Mouse (Mus musculus) T-helper 2 cell (primary cell): Measurements from ENCODE around the gene Supt7l.

Experiments used
- in situ Hi-C: fragments of 300-600 bp; cut with MboI, MseI; formaldehyde crosslinking; loops from one replicate; pipeline ENCODE4 v1.15.1; 2025; ENCODE audit warnings: high pct_unique_total_duplicates

The Supt7l gene

DNA sequence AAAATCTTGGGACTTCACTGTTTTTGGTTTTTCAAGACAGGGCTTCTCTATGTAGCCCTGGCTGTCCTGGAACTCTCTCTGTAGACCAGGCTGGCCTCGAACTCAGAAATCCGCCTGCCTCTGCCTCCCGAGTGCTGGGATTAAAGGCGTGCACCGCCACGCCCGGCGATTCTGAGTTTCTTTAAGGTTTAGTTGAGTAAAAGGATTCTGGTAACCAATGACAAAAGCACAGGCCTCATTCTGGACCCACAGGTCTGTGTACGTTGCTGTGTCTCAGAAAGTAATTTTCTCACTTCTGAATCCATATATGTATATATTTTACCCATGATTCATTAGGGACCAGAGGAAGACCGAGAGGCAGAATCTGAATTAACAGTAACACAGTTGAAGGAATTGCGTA, at the start of gene Supt7l:
Gene Supt7l, minus strand, starts transcription at position 101 of the 400 bp plus-strand sequence.
- in situ Hi-C loops, result loop anchor here (10.0 kb wide), 1 partner anchor 343 kb away; the partner anchor contains the start of gene Gtf3c2

DNA sequence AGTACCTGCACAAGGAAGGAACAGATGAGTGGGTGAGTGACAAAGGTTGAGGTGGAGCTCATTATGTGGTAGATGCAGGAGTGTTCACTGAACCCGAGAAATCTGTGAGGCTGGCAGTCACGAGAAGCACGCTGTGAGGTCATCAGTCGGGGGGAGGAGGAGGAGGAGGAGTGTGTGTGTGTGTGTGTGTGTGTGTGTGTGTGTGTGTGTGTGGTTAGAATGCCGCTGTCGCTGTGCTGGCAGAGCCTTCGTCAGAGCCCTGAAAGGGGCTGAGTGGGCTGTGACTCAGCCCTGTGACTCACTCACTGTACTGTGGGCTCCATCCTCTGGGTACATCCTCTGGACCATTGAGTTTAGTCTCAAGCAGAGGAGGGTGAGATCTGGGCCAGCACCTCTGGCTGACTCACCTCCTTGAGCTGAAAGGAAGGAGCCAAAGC, 49.0 kb upstream of the Supt7l start:
- in situ Hi-C loops, result loop anchor here (5.0 to 10.0 kb wide), 2 partner anchors 41 to 118 kb away; partner anchors contain the start of genes Babam2 and Rbks

DNA sequence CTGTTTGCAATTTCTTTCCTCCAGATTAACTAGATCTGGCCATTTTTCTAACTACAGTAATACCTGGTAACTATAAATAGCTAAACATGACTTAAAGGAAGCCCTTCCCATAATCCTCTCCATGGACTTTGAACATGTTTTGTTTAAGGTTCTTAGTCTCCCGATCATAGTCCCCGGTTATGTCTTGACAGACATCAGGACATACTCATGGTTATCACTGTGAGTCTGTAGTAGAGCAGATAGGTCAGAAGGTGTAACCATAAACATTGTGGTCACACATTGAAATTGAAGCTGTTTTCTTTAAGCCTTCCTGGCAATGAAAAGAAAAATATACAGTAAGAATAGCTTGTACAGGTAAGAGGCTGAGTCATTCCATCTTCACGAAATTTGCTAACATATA, 46.1 kb upstream of the Supt7l start:
- in situ Hi-C loops, result loop anchor here (10.0 kb wide), 1 partner anchor 121 kb away; the partner anchor contains the start of genes Babam2 and Rbks

DNA sequence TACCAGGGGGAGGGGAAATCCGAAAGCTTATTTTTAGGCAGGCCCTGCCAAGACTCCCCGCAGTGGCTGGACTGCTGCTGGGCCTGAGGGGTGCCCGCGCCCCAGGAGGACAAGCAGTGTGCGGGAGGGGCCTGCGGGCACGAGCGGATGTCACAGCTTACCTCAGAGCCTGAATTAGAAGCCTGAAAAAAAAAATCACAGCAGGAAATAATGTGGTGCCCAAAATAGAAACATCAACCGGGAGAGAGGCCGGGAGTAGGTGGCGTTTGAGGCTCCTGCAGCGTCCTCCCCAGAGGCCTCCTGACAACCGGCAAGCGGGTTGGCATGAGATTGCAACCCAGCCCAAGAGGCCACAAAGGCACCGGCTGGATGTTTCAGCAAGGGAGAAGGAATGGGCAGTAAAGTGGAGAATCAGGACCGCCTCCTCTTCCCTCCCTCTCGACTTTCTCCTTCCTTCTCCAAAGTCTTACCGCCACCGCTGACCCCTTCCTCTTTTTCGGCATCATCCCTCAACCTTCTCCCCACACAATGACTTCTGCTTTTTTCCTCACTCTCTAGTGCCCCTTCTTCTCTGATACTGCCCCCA, 43.5 kb upstream of the Supt7l start:
- in situ Hi-C loops, result loop anchor here (10.0 kb wide), 1 partner anchor 124 kb away; the partner anchor contains the start of genes Babam2 and Rbks

DNA sequence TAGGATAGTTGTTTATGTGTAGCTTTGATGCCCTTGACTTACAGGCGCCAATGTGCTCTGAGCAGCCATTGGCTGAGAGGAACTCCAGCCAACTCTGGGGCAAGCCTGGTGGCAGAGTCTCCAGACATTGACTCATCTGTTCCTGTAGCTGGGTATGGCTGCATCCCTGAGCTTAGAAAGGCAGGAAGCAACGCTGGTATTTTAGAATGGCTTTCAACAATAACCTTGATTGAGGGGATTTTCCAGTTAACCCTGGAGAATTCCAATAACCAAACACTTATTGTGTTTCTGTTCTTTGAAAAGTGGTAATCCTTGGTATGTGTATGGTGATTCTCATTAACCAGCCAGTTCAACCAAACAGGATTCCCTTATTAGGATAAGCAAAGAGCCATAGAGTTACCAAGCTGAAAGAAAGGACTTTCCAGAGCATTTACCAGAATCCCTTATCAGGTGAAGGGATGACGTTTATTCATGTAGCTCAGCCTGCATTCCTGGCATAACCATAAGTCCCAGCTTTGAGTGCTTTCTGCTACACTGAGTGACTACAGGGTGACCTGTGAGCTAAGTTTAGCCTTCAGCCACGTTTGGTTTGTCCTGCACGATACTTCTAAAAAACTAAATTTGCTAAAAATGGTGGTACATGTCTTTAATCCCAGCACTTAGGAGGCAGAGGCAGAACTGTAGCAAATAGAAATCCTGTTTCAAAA, 40.5 kb upstream of the Supt7l start:
- in situ Hi-C loops, result no loop called here

DNA sequence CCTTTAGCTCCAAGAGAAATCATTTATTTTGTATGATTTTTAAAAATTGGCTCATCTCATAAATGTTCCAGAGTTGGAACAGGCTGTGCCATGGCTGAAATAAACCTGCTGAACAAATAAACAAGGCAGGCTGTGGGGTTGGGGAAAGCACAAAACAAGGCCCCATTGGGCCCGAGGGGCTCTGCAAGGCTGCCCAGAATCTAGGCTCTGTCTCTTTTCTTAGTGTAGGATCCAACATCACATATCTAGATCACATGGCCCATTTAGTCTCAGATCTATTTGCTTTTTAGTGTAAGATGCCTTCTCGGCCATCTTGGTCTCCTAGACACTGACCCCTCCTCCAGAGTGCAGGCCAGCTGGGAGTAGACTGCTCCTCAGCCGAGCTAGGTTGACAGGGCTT, 38.9 kb upstream of the Supt7l start:
- in situ Hi-C loops, result no loop called here

DNA sequence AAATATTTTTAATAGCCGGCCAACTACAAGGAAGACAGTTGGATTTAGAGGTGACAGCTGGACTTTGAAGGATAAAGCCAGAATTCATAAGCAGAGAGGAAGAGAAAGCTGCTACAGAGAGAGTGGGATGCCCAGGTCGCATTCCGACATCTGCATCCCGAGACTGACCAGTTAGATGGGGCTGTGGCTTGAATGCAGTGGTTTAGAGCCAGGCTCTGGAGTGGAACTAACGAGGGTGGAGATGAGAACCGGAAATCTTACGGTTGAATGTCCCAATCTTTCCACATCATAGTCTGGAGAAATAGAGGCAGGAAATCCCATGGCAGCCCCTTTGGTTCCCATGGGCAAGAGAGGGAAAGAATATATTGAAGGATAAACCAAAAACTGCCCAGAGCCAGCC, 38.4 kb upstream of the Supt7l start:
- in situ Hi-C loops, result no loop called here

DNA sequence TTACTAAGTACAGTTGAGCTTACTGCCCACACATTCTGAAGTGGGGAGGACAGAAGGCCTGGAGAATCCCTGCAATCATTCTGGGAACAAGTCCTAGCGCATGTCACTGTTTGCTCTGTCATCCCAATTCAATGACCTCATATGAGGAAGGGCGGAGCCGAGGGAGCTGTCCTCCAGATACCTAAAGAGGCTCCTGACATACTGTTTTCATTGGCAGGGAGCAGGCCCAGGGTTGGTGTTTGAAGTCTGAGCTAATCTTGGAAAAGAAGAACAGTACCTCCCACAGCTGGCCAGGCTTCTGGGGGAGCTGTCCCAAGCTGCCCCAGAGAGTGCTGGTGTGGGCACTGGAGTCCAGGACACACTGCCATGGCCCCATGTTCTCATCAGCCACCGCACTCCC, 37.4 kb upstream of the Supt7l start:
- in situ Hi-C loops, result loop anchor here (5.0 kb wide), 1 partner anchor 632 kb away; no protein-coding TSS in a partner anchor

DNA sequence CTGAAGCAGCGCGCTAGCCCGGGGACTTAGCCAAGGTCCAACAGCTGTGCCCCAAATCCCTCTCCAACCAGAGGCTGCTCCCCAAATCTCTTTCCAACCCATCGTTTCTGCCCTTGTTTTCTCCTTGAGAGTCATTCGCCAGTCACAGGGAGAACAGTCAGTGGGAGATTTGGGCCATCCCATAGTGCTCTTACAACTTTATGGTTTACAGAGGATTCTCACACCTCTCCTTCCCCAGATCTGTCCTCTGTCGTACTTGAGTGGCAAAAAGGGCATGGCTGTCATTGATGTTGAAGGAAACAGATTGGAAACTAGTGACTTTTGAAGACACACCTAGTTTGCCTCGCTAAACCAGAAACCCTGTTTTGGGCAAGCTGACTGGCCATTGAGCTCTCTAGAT, 36.3 kb upstream of the Supt7l start:
- in situ Hi-C loops, result loop anchor here (5.0 kb wide), 1 partner anchor 633 kb away; no protein-coding TSS in a partner anchor

DNA sequence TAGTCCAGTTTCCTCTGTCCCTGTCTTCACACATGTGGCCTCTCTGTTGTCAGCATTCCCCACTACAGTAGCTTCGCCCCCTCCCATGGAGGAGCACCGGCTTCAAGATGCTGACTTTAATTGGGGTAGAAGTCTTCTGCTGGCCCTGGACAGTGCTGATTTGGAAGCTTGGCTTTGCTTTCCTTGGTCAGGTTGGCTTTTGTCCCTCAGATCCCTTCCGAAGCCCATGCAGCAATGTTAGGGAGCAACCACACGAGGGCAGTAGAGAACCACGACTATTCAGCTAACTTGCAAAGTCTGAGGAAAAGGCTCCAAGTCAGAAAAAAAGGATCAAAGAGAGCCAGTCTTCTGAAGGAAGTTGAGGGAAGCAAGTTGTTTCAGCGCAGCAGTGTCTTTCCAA, 35.9 kb upstream of the Supt7l start:
- in situ Hi-C loops, result loop anchor here (5.0 kb wide), 1 partner anchor 634 kb away; no protein-coding TSS in a partner anchor

DNA sequence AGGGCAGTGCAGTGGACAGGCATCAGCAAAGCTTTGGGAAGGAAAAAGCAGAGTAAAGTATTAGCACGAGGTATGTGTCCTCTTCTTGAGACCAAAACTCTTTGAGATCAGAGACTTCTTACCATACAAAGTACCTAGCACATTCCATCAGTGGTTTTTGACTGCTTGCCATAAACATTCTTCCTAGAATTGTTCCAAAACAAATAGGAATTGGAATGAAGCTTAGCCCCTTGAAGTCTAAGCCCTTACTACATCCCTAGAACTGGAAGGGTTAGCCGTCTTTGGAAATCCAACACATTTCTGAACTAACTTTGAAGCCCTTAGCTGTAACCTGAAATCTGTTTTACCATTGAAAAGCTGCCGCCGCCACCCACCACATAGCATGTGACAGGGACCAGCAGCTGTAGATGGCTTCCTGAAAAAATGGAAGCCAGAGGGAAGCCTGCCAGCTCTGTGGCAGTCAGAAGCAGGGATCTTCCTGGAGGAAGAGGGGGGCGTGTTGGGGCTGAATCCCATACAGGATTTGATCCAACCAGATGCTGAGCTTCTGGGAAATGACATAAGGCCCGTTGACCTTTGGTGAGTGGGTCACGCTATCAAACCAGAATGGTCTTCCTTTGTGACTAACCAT, 34.5 kb upstream of the Supt7l start:
- in situ Hi-C loops, result loop anchor here (5.0 kb wide), 1 partner anchor 635 kb away; no protein-coding TSS in a partner anchor

DNA sequence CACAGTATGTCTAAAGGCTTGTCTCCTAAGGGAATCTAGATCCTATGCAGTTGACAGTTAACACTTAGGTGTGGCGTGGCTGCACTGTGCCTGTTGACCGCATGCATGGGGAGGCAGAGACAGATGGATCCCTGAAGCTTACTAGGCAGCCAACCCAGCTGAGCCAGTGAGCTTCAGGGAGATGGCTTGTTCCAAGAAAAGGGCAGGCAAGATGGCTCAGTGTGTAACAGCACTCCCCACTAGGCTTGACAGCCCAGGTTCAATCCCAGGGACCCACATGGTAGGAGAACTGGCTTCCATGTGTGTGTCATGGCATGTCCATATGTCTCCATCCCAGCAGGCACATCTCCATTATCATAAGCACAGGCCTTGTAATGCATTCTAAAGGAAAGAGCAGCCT, 32.7 kb upstream of the Supt7l start:
- in situ Hi-C loops, result loop anchor here (5.0 kb wide), 1 partner anchor 637 kb away; no protein-coding TSS in a partner anchor

DNA sequence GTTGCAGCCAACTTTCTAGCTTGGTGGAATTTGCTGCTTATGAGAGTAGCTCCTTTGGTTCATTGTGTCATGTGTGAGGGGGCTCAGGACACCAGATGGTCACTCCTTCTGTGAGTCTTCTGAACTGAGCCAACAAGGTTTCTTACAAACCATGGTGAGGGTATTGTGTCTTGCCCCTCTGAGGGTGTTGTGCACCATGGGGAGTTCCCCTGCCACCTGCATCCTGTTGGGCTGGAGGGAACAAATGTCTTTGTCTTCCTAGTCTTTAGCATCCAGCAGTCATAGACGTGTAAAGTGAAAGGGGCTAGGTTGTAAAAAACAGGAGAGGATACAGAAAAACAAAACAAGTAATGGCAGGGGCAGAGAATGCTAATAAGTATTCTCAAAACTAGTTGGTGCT, 31.8 kb upstream of the Supt7l start:
- in situ Hi-C loops, result no loop called here

DNA sequence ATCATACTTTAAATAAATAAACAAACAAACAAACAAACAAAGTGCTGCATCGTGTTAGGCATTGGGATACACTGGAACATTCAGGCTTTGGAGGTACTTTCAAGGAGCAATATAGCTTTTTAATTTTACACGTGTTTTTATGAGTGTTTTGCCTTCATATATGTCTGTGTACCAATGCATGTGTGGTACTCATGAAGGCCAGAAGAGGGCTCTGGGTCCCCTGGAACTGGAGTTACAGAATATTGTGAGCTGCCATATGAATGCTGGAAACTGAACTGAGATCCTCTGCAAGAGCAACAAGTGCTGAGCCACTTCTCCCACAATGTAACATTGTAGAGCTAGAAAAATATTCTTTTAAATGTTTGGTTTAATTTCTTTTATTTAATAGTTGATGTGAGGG, 7.6 kb upstream of the Supt7l start:
- in situ Hi-C loops, result no loop called here

DNA sequence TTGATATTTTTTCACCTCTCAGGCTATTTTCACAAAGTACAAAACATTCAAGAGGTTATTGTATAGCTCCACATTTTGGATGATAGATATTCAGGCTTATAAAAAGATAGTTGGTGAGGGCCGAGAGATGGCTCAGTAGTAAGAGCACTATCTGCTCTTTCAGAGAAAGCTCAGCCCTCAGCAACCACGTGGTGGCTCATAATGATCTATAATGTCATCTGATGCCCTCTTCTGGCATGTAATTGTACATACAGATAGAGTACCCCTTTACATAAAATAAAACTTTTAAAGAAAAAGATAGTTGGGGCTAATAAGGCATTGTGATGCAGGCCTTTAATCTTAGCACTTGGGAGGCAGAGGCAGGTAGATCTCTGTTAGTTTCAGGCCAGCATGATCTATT, 953 bp upstream of the Supt7l start:
- in situ Hi-C loops, result loop anchor here (10.0 kb wide), 1 partner anchor 344 kb away; the partner anchor contains the start of gene Gtf3c2

DNA sequence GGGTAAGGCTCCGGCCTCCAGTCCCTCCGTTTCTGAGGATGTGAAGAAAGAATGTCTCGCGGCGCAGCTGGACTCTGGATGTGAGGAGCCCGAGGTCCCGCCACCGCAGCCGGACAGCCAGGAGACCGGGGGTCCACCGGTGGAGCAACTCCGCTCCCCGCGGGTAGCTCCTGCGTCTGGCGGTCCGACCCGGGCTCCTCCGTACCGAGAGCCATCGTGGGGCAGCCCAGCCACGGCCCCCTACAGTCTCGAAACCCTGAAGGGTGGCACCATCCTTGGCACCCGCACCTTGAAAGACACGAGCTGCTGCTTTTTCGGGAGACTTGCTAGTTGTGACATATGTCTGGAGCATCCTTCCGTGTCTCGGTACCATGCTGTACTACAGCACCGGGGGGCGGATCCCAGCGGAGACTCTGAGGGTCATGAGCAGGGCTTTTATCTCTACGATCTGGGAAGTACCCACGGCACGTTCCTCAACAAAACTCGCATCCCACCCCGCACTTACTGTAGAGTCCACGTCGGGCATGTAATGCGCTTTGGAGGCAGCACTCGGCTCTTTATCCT, 408 bp downstream of the Supt7l start:
- in situ Hi-C loops, result loop anchor here (10.0 kb wide), 1 partner anchor 342 kb away; the partner anchor contains the start of gene Gtf3c2

DNA sequence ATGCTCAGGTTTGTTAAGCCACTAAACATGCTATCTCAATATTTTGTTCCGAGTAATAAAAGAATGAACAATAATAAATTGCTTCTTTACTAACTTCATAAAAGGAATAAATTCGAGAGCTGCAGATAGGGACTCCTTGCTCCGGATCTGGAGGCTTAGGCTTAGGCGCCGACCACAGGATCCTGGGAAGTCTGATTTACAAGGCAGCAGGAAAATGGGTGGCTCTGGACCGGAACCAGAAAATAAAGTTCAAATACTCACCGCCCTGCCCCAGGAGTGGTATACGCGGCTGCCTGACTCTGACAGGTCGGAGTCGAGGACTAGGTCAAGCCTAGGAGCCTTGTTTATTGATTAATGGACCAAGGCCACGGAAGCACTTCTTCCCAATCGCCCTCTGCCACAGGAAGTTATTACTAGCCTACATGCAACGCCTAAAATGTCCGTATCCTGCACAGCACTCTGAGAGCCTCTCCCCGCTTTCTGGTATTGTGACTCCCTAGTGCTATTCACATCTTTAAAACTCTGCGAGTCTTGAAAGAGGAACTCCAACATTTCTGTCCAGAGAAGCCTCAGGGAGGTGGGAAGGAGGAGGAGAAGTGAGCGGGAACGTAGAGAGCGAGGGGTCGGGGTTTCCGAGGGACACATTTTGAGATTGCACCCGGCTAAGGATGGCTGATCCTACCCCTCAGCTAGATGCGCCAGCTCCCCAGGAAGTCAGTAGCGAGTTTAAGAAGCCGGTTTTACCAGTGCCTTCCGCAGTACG, 1.1 kb downstream of the Supt7l start, which contains the start of gene Slc4a1ap:
Gene Slc4a1ap, plus strand, starts transcription at position 642 of the 763 bp plus-strand sequence.
- in situ Hi-C loops, result loop anchor here (10.0 kb wide), 1 partner anchor 342 kb away; the partner anchor contains the start of gene Gtf3c2

DNA sequence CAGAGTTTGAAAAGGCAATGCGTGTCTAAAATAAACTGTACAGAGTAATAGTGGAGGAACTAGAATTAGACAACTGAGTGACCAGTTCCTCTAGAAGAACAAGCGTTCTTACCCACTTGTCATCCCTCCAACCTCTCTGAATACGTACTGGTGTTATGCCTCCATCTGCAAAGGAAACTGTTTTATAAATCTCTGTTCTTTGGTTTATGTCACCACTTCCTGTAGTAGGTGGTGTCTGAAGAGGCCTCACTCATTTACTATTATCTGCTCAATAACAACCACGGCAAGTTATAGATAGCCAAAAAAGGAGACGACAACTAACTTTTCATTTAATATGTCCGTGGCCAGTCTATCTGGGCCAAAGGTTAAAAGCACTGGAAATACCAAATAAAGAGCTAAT, 7.1 kb downstream of the Supt7l start:
- in situ Hi-C loops, result loop anchor here (10.0 kb wide), 1 partner anchor 336 kb away; the partner anchor contains the start of gene Gtf3c2

DNA sequence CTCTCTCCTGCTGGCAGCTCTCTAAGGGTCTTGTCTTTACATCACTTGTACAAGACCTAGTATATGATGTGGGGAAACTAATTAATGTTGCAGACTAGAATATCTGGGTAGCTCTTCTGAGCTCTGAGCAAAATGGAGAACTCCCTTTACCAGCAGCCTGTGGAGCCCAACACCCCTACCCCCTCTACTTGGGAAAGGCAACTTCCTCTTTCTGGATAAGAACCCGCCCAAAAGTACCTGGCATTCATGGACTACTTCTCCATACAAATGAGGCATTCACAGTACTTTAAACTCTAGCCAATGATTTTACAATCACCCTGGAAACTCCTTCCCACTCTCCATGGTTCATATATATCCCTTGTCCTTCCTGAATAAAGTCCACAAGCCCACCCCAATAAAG, 15.1 kb downstream of the Supt7l start:
- in situ Hi-C loops, result no loop called here

DNA sequence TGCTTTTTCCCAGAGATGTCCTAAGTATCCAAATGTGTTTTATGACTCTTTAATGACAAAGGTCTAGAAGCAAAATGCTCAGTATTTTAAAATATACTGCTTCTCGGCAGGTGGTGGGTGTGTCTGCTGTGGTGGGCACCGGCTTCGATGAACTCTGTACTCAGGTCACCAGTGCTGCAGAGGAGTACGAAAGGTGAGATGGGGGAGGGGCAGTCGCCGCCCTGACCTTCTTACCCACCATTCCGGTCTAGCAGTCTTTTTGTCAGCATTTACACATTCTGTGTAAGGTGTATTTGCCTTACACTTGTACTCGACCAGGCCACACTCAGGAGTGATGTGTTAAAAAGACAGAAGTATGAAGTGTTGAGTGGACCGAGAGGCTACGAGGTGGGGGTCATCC, 22.8 kb downstream of the Supt7l start:
- in situ Hi-C loops, result no loop called here
